Mouse (Mus musculus): ENCODE measurements around the gene Yjefn3. TPM values are rescaled to one million over a fixed set of nuclear protein-coding genes. Genes with fewer than 3 reads are reported as not detected.
"Not testable (repeated sequence)": the region's sequence is repeated elsewhere in the genome, so short reads cannot be mapped to it uniquely, and the experiment has no call there.

Gene Yjefn3
- 3.2 and 3.8 TPM in 2 replicates for polyA plus RNA-seq (2015; fragmentation: Nextera tagmentation; extraction: Ambion mirVana)

DNA sequence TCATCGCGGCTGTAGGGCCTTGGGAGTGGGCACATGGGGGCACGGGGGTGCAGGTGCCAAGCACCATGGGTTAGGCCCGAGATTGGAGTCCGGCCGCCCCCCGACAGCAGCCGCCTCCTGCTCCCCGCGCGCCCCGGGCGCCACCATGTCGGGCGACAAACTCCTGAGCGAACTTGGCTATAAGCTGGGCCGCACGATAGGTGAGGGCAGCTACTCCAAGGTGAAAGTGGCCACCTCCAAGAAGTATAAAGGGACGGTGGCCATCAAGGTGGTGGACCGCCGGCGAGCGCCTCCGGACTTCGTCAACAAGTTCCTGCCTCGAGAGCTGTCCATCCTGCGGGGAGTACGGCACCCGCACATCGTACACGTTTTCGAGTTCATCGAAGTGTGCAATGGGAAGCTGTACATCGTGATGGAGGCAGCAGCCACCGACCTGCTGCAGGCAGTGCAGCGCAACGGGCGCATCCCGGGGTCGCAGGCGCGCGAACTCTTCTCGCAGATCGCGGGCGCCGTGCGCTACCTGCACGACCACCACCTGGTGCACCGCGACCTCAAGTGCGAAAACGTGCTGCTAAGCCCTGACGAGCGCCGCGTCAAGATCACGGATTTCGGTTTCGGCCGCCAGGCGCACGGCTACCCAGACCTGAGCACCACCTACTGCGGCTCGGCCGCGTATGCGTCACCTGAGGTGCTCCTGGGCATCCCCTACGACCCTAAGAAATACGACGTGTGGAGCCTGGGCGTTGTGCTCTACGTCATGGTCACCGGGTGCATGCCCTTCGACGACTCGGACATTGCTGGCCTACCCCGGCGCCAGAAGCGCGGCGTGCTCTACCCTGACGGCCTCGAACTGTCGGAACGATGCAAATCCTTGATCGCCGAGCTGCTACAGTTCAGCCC lies at the start of gene Yjefn3, which contains the start of the genes Tssk6 and Ndufa13:
Gene Yjefn3 (minus strand): TSS at position 550 of the 900 bp plus-strand sequence.
Gene Tssk6 (plus strand): TSS at position 22 of the 900 bp plus-strand sequence.
Gene Ndufa13 (minus strand): TSS at position 396 of the 900 bp plus-strand sequence.
- 3% methylated on average over 89 of the region's 89 CpGs for WGBS
- Histone ChIP-seq H3K9ac (ENCODE audit: low read depth, low read length) (peak within 1 kb of the TSS; percentile 87), H3K4me3 (ENCODE audit: low read length) (peak within 1 kb of the TSS; percentile 80), H3K4me1 (ENCODE audit: control insufficient read depth, insufficient read depth, low read length) (peaks cover 39% of the 10 kb centered on the region), H3K9me3 (ENCODE audit: control insufficient read depth, low read length) (no peaks in the 10 kb centered on the region), H3K27ac (ENCODE audit: low read length) (peak within 1 kb of the TSS; percentile 95), H3K4me2 (ENCODE audit: low read depth, low read length) (peak within 1 kb of the TSS; percentile 98), H3K27me3 (replicated peaks; ENCODE audit: control insufficient read depth, insufficient read depth, low read length) (no peaks in the 10 kb centered on the region), H3K36me3 (ENCODE audit: control insufficient read depth, insufficient read depth, low read length) (no peaks in the 10 kb centered on the region)
- ATAC-seq, result peak; percentile 52

DNA sequence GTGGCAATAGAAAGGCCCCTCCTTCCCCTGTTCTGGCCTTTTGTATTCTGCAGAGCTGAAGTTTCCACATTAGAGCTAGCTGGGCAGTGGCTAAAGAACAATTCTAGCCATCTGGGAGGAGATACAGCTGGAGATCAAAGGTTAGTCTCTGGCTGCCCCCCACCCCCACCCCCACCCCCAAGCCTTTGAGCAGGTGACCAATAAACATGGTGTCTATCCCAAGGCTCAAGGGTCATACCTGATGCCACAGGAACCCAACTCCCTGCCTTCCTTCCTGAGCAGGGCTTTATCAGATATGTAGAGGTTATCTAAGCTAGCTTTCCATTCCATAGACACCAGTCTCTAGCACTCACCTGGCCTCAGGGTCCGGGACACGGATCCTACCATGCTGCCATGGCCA lies 47.8 kb upstream of the Yjefn3 start:
- no peaks in the 10 kb centered on the region for H3K36me3 ChIP-seq (ENCODE audit: control insufficient read depth, insufficient read depth, low read length)
- no peak overlapping the region for H3K9ac ChIP-seq (ENCODE audit: low read depth, low read length)
- ATAC-seq, result peak; percentile 81
- no peaks in the 10 kb centered on the region for H3K9me3 ChIP-seq (ENCODE audit: control insufficient read depth, low read length)
- H3K27me3 ChIP-seq (replicated peaks; ENCODE audit: control insufficient read depth, insufficient read depth, low read length), result no peaks in the 10 kb centered on the region
- H3K4me2 ChIP-seq (ENCODE audit: low read depth, low read length), result no peak overlapping the region
- H3K4me3 ChIP-seq (ENCODE audit: low read length), result no peak overlapping the region
- peak overlapping the region; percentile 54 for H3K27ac ChIP-seq (ENCODE audit: low read length)
- H3K4me1 ChIP-seq (ENCODE audit: control insufficient read depth, insufficient read depth, low read length), result peaks cover 4% of the 10 kb centered on the region; the same call in 1 of the 2 replicates
- WGBS, result 83% methylated on average over 2 of the region's 2 CpGs

DNA sequence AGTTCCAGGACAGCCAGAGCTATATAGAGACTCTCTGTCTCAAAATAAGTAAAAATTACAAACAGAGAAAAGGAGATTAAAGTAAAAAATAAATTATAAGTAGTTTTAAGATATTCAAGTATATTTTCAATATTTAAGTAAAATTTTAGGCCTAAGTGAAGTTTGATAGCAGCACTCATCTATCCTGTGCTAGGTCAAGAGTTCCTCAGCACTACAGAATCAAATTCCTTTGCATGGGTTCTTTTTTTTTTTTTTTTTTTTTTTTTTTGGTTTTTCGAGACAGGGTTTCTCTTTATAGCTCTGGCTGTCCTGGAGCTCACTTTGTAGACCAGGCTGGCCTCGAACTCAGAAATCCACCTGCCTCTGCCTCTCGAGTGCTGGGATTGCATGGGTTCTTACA lies 40.0 kb upstream of the Yjefn3 start:
- H3K4me3 ChIP-seq (ENCODE audit: low read length); H3K36me3 ChIP-seq (ENCODE audit: control insufficient read depth, insufficient read depth, low read length); H3K4me2 ChIP-seq (ENCODE audit: low read depth, low read length); H3K9ac ChIP-seq (ENCODE audit: low read depth, low read length); ATAC-seq; H3K9me3 ChIP-seq (ENCODE audit: control insufficient read depth, low read length); H3K27ac ChIP-seq (ENCODE audit: low read length); H3K27me3 ChIP-seq (replicated peaks; ENCODE audit: control insufficient read depth, insufficient read depth, low read length): not testable (repeated sequence)
- peaks cover 26% of the 10 kb centered on the region for H3K4me1 ChIP-seq (ENCODE audit: control insufficient read depth, insufficient read depth, low read length)
- 88% methylated on average over 2 of the region's 3 CpGs for WGBS

DNA sequence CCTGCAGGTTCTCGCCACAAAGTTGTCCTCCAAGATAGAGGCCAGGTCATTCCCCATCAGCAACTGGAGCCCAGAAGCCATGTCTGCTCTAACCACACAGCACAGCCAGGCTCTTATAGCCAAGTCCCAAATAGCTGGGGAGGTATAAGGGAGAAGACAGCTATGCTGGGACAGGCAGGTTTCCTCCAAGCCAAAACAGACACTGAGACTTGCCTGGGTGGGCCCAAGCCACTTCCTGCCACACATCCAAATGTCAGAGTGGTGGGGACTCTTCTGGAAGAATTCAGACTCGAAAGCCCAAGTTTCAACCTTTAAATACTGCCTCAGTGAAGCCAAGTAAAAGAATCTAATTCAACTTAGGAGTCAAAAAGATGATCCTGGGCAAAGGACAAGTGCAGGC lies 37.9 kb upstream of the Yjefn3 start:
- H3K9me3 ChIP-seq (ENCODE audit: control insufficient read depth, low read length), result no peaks in the 10 kb centered on the region
- 93% methylated on average over 2 of the region's 2 CpGs for WGBS
- H3K4me2 ChIP-seq (ENCODE audit: low read depth, low read length), result no peak overlapping the region
- no peak overlapping the region for H3K4me3 ChIP-seq (ENCODE audit: low read length)
- no peak overlapping the region for H3K9ac ChIP-seq (ENCODE audit: low read depth, low read length)
- ATAC-seq, result no peak
- peaks cover 45% of the 10 kb centered on the region for H3K4me1 ChIP-seq (ENCODE audit: control insufficient read depth, insufficient read depth, low read length)
- H3K27ac ChIP-seq (ENCODE audit: low read length), result no peak overlapping the region
- H3K27me3 ChIP-seq (replicated peaks; ENCODE audit: control insufficient read depth, insufficient read depth, low read length), result no peaks in the 10 kb centered on the region
- peaks cover 4% of the 10 kb centered on the region; the same call in 1 of the 2 replicates for H3K36me3 ChIP-seq (ENCODE audit: control insufficient read depth, insufficient read depth, low read length)

- peak overlapping the region; percentile 31; the same call in 1 of the 2 replicates for H3K27ac ChIP-seq (ENCODE audit: low read length)
- H3K36me3 ChIP-seq (ENCODE audit: control insufficient read depth, insufficient read depth, low read length), result peaks cover 4% of the 10 kb centered on the region; the same call in 1 of the 2 replicates
- H3K4me2 ChIP-seq (ENCODE audit: low read depth, low read length), result no peak overlapping the region
- H3K4me3 ChIP-seq (ENCODE audit: low read length), result no peak overlapping the region
- peak; percentile 63 for ATAC-seq
- H3K4me1 ChIP-seq (ENCODE audit: control insufficient read depth, insufficient read depth, low read length), result peaks cover 45% of the 10 kb centered on the region
- no peaks in the 10 kb centered on the region for H3K27me3 ChIP-seq (replicated peaks; ENCODE audit: control insufficient read depth, insufficient read depth, low read length)
- H3K9me3 ChIP-seq (ENCODE audit: control insufficient read depth, low read length), result no peaks in the 10 kb centered on the region
- 27% methylated on average over 3 of the region's 3 CpGs for WGBS
- H3K9ac ChIP-seq (ENCODE audit: low read depth, low read length), result no peak overlapping the region
Observed at GRCm38 (mm10) chr8:69939633-69940032, 37.1 kb upstream of the Yjefn3 start.

GRCm38 (mm10) chr8:69938245-69938982 lies 35.9 kb upstream of the Yjefn3 start:
- Histone ChIP-seq H3K4me1 (ENCODE audit: control insufficient read depth, insufficient read depth, low read length) (peaks cover 45% of the 10 kb centered on the region), H3K9ac (ENCODE audit: low read depth, low read length) (no peak overlapping the region), H3K27ac (ENCODE audit: low read length) (no peak overlapping the region), H3K27me3 (replicated peaks; ENCODE audit: control insufficient read depth, insufficient read depth, low read length) (no peaks in the 10 kb centered on the region), H3K36me3 (ENCODE audit: control insufficient read depth, insufficient read depth, low read length) (peaks cover 8% of the 10 kb centered on the region; the same call in 1 of the 2 replicates), H3K4me3 (ENCODE audit: low read length) (no peak overlapping the region), H3K9me3 (ENCODE audit: control insufficient read depth, low read length) (no peaks in the 10 kb centered on the region), H3K4me2 (ENCODE audit: low read depth, low read length) (no peak overlapping the region)
- no peak for ATAC-seq
- WGBS, result 74% methylated on average over 6 of the region's 6 CpGs

DNA sequence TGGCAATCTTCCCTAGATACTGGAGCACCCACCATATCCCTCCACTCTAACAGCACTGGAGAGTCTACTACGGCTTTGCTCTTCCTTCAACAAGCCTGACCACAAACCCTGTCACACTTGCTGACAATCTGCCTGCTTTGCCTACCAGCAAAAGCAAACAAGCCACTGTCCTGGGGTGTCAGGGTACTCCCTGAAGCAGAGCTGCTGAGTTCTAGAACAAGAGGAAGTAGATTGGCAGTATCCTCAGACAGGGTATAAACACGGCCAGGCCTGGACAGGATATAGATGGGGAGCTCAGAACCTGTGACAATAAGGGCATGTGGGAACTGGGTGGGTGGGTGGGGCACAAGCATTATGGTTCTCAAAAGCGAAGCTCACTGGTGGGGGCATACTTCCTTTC lies 35.0 kb upstream of the Yjefn3 start:
- Histone ChIP-seq H3K4me3 (ENCODE audit: low read length) (no peak overlapping the region), H3K27ac (ENCODE audit: low read length) (no peak overlapping the region), H3K9me3 (ENCODE audit: control insufficient read depth, low read length) (no peaks in the 10 kb centered on the region), H3K4me2 (ENCODE audit: low read depth, low read length) (no peak overlapping the region), H3K36me3 (ENCODE audit: control insufficient read depth, insufficient read depth, low read length) (peaks cover 8% of the 10 kb centered on the region; the same call in 1 of the 2 replicates), H3K9ac (ENCODE audit: low read depth, low read length) (no peak overlapping the region), H3K4me1 (ENCODE audit: control insufficient read depth, insufficient read depth, low read length) (peaks cover 45% of the 10 kb centered on the region), H3K27me3 (replicated peaks; ENCODE audit: control insufficient read depth, insufficient read depth, low read length) (no peaks in the 10 kb centered on the region)
- ATAC-seq, result no peak
- WGBS, result 76% methylated on average over 3 of the region's 3 CpGs

GRCm38 (mm10) chr8:69936050-69936794 lies 33.7 kb upstream of the Yjefn3 start:
- peaks cover 45% of the 10 kb centered on the region for H3K4me1 ChIP-seq (ENCODE audit: control insufficient read depth, insufficient read depth, low read length)
- peak; percentile 72 for ATAC-seq
- H3K9me3 ChIP-seq (ENCODE audit: control insufficient read depth, low read length), result no peaks in the 10 kb centered on the region
- H3K9ac ChIP-seq (ENCODE audit: low read depth, low read length), result peak overlapping the region; percentile 43; the same call in 1 of the 2 replicates
- peak overlapping the region; percentile 59 for H3K27ac ChIP-seq (ENCODE audit: low read length)
- no peak overlapping the region for H3K4me2 ChIP-seq (ENCODE audit: low read depth, low read length)
- H3K4me3 ChIP-seq (ENCODE audit: low read length), result no peak overlapping the region
- whole genome bisulfite sequencing, result 48% methylated on average over 7 of the region's 7 CpGs
- H3K36me3 ChIP-seq (ENCODE audit: control insufficient read depth, insufficient read depth, low read length), result peaks cover 8% of the 10 kb centered on the region; the same call in 1 of the 2 replicates
- H3K27me3 ChIP-seq (replicated peaks; ENCODE audit: control insufficient read depth, insufficient read depth, low read length), result no peaks in the 10 kb centered on the region
